Mouse (Mus musculus): ENCODE results near the gene Platr17. TPM values are rescaled to one million over a fixed set of nuclear protein-coding genes. Genes with fewer than 3 reads are reported as not detected.
"Not testable (repeated sequence)": the region's sequence is repeated elsewhere in the genome, so short reads cannot be mapped to it uniquely, and the experiment has no call there.

Gene Platr17
- total RNA-seq, 2 experiments from 2014 or later, result not detected

DNA sequence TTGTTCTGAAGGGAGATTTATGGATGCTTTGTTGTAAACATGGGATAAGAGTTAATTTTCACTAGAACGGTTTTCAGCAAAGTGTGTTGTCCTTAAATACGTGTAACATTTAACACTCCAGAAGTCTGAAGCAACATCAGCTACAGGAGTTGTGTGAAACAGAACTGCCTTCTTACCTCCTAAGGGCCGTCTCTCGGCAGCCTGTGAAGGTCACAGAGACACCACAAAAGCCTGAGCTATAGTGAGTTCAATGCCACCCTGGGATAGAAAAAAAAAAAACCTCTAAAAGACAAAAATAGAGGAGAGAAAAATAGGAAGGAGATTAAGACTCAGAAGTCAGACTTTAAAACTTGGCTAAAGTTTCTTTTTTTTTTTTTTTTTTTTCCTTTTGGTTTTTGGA lies 2.9 kb upstream of the Platr17 start:
- DNase-seq (ENCODE audit: low spot score in 2 of 2), result no peak

DNA sequence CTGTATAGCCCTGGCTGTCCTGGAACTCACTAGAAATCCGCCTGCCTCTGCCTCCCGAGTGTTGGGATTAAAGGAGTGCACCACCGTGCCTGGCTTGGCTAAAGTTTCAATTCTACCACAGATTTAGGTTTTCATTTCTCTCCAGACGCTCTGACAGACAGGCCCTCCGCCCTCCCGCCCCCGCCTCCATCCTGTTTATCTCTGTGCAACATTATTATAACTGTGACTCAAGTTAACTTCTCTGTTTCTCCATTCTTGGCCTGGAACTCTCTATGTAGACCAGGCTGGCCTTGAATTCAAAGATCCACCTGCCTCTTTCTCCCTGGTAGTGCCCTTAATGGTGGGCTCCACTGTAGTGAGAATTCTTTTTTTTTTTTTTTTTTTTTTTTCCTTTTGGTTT lies 2.4 kb upstream of the Platr17 start:
- no peak for DNase-seq (ENCODE audit: low spot score in 2 of 2)

DNA sequence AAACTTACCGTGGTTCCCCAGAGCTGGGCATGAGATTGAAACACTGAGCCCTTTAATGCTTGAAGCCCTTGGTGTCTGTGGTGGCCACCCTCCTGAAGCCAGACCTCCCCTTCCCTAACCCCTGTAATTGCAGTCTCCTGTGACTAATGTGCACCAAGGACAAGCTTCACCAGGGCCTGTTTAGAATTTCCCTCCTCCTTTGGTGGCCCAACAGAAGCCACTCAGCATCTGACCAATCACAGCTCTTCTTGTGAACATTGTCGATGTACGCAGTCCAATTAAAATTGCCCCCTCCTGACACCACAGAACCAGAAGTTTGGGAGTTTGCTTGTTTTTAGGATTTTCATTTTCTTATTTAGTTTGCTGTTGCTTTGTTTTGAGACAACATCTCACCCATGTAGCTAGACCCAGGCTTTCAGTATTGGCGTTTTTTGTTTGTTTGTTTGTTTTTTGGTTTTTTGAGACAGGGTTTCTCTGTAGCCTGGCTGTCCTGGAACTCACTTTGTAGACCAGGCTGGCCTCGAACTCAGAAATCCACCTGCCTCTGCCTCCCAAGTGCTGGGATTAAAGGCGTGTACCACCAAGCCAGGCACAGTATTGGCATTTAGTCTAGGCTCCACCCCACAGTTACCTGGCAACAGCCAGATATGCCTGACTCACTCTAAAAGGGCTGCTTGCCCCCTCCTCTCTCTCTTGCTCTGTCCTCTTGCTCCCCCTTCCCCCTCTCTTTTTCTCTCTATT lies 854 bp upstream of the Platr17 start:
- DNase-seq (ENCODE audit: low spot score in 2 of 2), result not testable (repeated sequence)

DNA sequence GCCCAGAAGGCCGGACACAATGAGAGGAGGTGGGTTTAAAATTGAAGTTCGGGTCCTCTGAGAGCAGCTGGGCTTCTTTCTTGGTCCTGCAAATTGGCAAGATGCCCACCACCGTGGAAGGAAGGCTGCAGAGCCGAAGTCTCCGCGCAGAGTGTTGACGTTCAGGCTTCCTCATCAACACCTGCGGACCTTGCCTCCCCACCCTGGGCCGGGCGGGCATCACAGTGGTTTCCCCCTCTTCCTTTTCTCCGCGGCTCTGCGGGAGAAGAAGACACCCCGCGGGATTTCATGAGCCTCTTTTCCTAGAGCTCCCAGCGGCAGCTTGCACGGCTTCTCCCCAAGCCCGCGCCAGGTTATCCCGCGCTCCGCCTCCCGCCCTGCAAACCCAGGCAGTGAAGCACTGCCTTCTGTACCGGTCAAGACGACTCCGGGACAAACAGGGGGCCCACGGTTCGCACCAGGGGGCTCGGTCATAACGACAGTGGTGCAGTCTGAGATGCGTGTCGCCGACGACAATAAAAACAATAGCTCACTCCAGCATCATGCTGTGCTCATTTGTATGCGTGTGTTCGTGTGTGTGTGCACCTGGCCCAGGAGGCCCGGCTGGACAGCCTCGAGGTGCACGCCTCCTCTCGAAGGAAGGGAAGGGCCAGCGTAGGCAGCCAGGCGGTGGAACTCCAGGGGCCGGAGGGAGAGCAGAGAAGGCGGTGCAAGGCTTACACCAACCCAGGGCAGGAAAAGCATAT lies 3.6 kb downstream of the Platr17 start:
- DNase-seq (ENCODE audit: low spot score in 2 of 2), result peak in 1 of 2 experiments; percentile 45

DNA sequence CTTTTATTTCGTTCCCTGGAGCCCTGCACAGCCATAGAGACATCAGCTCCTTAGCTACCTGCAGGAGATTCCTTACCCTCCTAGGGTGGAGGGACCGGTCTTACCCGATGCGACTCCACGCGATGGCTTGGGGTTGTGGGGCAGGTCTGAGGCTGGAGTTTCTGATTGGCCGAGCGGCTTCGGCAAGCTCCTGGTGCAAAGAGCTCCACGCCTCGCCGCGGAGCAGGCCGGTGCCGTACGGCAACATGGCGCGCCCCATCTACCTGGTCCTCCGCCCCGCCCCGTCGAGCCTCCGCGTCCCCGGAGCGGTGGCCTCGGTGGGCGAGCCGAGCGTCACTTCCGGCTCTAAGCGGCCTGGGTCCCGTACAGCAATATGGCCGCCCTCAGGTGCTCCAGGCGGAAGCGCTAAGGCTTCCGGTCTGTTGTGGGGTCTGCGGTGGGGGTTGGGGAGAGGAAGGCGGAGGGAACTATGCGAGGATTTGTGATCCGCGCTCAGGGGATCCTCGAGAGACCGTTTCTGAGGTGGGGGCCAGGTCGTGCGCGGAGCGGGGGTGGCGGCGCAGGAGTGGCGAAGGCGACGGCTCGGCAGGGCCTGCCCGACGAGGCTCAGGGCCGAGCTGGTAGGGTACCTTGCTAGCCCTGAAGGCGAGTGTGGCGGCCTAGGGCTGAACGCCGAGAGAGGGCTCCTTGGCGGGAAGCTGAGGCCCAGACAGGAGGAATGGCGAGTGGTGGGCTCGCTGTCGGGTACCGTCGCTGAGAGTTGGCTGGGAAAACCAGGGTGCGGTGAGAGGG lies 4.3 kb downstream of the Platr17 start, which contains the start of gene Daxx:
Gene Daxx (plus strand): TSS at position 338 of the 792 bp plus-strand sequence.
- DNase-seq (ENCODE audit: low spot score in 2 of 2), result peak; percentile 98 to 99

DNA sequence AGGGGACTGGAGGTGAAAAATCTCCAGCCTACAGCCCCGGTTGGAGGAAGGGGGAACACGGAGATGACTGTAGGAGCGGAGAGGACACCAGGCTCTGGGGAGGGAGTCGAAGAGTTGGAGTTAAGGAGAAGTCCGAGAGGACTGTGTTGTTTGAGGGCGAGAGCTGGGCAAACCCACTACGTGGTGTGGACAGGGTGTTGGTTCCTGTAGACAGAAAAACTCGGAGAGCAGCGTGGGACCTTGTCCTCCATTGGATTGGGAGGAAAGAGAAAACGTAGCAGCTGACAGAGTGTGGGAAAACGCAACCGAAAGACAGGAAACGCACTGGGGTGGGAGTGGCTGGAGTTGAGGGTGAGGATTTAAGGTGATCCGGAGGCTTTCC lies 4.9 kb downstream of the Platr17 start:
- no peak for DNase-seq (ENCODE audit: low spot score in 2 of 2)

DNA sequence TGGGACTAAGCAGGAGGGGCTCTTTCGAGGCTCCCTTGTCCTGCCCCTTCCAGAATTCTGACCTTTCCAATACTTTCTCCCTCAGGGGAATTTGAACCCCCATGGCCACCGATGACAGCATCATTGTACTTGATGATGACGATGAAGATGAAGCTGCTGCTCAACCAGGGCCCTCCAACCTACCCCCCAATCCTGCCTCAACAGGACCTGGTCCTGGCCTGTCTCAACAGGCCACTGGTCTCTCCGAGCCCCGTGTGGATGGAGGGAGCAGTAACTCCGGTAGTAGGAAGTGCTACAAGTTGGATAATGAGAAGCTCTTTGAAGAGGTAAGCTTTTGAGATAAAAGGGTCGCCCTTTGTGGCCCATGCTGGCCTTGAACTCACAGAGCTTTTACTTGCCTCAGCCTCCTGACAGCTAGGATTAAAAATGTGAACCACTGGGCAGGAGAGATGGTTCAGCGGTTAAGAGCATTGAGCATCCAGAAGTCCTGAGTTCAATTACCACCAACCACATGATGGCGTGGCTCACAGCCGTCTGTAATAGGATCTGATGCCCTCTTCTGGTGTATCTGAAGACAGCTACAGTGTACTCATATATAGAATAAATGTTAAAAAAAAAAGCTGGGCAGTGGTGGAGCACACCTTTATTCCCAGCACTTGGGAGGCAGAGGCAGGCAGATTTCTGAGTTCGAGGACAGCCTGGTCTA lies 5.6 kb downstream of the Platr17 start:
- no peak for DNase-seq (ENCODE audit: low spot score in 2 of 2)

DNA sequence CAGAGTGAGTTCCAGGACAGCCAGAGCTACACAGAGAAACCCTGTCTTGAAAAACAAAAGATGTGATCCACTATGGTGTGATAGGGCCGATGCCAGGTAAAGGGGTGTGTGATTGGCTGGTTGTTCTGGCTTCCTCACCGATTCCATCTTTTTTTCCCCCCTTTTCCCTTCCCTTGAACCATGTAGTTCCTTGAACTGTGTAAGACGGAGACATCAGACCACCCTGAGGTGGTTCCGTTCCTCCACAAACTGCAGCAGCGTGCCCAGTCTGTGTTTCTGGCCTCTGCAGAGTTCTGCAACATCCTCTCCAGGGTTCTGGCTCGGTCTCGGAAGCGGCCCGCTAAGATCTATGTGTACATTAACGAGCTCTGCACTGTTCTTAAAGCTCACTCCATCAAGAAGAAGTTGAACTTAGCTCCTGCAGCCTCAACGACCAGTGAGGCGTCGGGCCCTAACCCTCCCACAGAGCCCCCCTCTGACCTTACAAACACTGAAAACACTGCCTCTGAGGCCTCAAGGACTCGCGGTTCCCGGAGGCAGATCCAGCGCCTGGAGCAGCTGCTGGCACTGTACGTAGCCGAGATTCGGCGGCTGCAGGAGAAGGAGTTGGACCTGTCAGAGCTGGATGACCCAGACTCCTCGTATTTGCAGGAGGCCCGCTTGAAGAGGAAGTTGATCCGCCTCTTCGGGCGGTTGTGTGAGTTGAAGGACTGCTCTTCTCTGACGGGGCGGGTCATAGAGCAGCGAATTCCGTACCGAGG lies 6.3 kb downstream of the Platr17 start:
- no peak for DNase-seq (ENCODE audit: low spot score in 2 of 2)

DNA sequence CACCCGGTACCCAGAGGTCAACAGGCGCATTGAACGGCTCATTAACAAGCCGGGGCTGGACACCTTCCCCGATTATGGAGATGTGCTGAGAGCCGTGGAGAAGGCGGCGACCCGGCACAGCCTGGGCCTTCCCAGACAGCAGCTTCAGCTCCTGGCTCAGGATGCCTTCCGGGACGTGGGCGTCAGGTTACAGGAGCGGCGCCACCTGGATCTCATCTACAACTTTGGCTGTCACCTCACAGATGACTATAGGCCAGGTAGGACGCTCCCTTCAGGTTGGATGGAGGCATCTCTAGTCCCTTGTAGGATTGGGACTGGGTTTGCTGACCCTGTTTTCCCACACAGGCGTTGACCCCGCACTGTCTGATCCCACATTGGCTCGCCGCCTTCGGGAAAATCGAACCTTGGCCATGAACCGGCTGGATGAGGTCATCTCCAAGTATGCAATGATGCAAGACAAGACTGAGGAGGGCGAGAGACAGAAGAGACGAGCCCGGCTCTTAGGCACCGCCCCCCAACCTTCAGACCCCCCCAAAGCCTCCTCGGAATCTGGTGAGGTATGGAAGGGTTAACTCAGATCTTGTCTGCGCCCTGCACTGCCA lies 7.0 kb downstream of the Platr17 start:
- DNase-seq (ENCODE audit: low spot score in 2 of 2), result no peak

DNA sequence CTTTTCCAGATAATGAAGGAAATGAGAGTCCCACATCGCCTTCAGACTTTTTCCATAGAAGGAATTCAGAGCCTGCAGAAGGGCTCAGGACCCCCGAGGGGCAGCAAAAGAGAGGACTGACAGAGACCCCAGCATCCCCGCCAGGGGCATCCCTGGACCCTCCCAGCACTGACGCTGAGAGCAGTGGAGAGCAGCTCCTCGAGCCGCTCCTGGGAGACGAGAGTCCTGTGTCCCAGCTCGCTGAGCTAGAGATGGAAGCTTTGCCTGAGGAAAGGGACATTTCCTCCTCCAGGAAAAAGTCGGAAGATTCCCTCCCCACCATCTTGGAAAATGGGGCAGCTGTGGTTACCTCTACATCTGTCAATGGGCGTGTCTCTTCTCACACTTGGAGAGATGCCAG lies 8.3 kb downstream of the Platr17 start:
- DNase-seq (ENCODE audit: low spot score in 2 of 2), result no peak

DNA sequence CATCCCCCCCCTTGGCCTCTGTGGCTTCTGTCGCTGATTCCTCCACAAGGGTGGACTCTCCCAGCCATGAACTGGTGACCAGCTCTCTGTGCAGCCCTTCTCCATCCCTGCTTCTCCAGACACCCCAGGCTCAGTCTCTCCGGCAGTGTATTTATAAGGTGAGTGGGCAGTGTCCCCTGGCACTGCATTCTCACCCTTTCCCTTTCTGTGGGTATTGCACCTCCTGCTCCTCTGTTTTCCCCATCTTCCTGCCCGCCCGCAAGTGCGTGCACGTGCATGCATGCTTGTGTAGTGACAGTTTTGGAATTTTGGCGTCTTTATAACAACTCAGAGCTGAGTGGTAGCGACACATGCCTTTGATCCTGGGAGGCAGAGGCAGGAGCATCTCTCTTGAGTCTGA lies 9.0 kb downstream of the Platr17 start:
- DNase-seq (ENCODE audit: low spot score in 2 of 2), result no peak

DNA sequence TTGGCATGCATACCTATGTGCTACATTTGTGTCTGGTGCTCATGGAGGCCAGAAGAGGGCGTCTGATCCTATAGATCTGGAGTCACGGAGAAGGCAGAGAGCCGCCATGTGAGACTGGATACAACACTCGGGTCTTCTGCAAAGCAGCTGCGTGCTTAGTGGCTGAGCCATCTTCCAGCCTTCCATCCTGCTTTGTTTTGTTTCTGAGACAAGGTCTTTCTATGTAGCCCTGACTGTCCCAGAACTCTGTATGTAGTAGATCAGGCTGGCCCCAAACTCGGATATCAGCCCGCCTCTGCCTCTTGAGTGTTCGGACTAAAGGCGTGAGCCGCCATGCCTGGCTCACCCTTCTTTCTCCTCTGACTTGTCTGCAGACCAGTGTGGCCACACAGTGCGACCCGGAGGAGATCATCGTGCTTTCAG lies 10.0 kb downstream of the Platr17 start:
- DNase-seq (ENCODE audit: low spot score in 2 of 2), result no peak

DNA sequence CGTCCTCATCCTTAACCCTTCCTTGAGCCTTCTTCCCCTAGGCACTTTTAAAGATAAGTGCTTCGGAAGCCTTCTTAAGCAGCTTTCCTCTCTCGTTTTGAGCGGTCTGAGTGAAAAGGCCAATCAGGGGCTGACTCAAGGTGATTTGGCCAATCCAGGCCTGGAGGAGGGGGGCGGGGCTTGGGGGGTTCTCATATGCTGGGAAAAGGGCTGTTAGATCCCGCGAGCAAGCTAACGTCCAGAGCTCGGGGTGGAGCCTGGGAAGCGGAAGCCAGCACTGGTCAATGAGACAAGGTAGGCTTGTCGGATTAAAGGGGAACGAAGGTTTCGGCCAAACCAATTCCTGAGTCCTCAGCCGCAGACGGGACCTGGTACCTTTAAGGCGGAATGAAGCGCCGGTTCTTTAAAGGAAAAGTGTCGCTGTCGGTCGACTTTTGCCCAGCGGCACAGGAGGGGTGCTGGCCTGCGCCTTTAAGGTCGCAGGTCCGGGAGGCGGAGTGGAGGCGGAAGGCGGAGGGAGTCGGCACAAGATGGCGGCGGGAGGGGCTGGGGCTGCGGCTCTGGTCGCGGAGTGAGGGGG lies 10.8 kb downstream of the Platr17 start, which contains the start of the genes Tapbp and Zbtb22:
Gene Tapbp (plus strand): TSS at position 229 of the 580 bp plus-strand sequence.
Gene Zbtb22 (plus strand): TSS at position 234 of the 580 bp plus-strand sequence.
- peak; percentile 81 to 92 for DNase-seq (ENCODE audit: low spot score in 2 of 2)

DNA sequence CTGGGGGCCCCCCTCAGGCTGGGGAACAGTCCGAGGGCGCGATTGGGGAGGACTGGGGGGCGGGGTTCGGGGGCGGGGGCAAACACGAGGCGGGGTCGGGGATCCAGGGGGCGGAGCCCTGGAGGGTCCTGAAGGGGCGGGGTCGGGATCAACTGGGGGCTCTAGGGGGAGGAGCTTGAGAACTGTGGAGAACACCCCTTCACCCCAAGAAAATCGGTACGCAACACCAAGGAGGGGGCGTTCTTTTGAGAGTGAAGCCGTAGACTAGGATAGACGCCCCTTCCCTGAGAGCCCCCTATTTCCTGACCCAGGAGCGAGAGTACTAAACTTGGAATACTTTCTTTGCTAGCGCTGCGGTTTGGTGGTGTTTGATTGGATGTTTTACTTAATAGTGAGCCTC lies 11.4 kb downstream of the Platr17 start:
- DNase-seq (ENCODE audit: low spot score in 2 of 2), result no peak

DNA sequence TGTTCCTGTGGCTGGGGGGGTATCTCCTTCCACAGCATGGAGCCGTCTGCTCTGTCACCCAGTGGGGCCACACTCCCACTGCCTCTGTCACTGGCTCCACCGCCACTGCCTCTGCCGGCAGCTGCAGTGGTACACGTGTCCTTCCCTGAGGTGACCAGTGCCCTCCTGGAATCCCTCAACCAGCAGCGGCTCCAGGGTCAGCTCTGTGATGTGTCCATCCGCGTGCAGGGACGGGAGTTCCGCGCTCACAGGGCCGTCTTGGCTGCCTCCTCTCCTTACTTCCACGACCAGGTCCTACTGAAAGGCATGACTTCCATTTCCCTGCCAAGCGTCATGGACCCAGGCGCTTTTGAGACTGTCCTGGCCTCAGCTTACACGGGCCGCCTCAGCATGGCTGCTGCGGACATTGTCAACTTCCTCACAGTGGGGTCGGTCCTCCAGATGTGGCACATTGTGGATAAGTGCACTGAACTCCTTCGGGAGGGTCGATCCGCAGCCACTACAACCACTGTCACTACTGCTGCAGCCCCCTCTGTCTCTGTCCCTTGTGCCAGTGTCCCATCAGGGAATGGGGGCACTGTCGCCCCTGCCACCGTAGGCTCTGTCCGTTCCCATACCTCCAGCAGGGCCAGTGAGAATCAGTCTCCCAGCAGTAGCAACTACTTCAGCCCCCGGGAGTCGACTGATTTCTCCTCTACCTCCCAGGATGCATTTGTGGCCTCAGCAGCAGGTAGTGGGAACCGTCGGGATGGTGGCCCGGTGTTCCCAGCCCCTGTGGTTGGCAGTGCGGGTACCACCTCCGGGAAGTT lies 12.1 kb downstream of the Platr17 start:
- DNase-seq (ENCODE audit: low spot score in 2 of 2), result no peak

DNA sequence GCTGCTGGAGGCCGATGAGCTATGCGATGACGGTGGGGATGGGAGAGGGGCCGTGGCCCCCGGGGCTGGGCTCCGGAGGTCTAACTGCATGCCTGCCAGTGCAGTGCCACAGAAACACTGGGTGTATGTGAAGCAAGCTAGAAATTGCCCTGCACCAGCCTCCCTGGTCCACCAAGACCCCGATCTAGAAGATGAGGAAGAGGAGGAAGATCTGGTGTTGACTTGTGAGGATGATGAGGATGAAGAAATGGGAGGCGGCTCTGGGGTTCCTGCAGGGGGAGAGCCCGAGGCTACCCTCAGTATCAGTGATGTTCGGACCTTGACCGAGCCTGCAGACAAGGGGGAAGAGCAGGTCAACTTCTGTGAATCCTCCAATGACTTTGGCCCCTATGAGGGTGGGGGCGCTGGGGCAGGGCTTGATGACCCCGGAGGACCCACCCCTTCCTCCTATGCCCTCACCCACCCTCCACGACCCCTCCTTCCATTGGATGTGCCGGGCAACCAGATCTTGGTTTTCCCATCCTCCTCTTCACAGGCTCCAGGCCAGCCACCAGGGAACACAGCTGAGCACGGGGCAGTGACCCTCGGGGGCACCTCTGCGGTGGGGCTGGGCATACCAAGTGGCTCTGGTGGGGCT lies 12.8 kb downstream of the Platr17 start:
- no peak for DNase-seq (ENCODE audit: low spot score in 2 of 2)

DNA sequence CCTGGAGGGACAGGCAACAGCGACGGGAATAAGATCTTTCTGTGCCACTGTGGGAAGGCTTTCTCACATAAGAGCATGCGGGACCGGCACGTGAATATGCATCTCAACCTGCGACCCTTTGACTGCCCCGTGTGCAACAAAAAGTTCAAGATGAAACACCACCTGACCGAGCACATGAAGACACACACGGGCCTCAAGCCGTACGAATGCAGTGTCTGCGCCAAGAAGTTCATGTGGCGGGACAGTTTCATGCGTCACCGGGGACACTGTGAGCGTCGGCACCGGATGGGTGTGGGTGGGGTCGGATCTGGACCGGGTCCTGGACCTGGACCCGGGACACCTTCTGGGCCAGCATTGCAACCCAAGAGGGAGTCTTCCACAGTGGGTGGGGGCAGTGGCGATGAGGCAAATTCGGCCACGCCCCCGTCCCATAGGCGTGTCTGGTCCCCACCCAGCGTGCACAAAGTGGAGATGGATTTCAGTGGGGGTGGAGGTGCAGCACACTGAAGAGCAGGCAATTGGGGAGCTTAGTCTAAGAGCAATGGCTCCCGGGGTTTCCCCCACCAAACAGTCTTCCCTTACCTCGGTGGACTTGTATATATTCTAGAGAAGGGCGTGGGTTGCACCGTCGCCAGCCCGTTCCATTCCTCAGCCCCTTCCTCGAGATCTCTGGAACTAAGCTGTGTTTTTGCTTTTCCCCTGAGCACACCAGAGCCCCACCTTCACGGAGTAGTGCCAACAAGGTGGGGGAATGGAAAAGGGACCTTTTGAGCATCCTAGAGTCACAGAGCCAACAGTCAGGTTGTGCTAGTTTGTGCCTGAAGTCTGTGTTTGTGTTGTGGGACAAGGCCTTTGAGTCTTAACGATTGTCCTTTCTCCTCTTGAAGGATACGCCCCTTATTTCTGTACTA lies 13.6 kb downstream of the Platr17 start:
- DNase-seq (ENCODE audit: low spot score in 2 of 2), result no peak

Measured in gastrocnemius, postnatal 4 days (tissue).